Mouse (Mus musculus): Measurements from ENCODE around the gene Sec16a.

DNA sequence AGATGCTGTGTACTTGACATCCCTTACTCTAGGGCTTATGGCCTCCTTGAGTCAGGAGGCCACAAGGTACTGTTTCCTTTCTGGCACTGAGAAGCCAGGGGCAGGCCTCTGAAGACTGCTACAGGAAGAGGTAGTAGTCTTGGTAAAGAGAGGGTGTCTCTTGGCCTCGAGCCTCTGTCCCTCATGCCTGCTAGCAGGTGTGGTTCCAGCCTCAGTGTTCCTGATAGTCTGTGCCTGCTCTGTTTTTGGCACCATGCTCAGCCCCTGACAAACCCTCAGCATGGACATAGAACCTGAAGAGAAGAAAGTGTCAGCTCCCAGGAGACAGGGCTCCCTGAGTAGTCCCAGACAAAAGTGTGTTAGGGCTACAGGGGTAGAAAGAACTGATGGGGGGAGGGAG lies 2.4 kb upstream of the Sec16a start:
- TF ChIP-seq CTCF (IDR thresholded peaks at IDR 0.05; ENCODE audit: insufficient read depth, low read depth, low read length): no peak
- no peak for TF ChIP-seq POLR2A (IDR thresholded peaks at IDR 0.05; ENCODE audit: insufficient read depth, low read depth, low read length)
